Mouse (Mus musculus) MEL (cell line): ENCODE measurements at regions not wholly inside any gene's neighbourhood (a gene's known extent, or its start where the extent isn't known, plus 50 kb on each side); places are given as distances from the start of the nearest gene placed in this dataset.

ENCODE experiments used
- DNase-seq: peaks from one replicate; pipeline ENCODE4 v3.0.0; 2011; ENCODE audit warnings: low read depth, low spot score
- H3K27ac ChIP-seq: 2 replicates; pipeline ENCODE4 v1.5.1; 2012; ENCODE audit warnings: low read depth, mild to moderate bottlenecking, control low read depth, low read length, moderate library complexity; ENCODE audit not compliant: control insufficient read depth
- H3K27me3 ChIP-seq, 2 experiments: fragments of 150-350 bp in 1 of 2; sonication (generic) in 1 of 2; 2 replicates each; pipeline ENCODE4 v1.6.1; 2012; ENCODE audit warnings: low read length in 2 of 2, mild to moderate bottlenecking in 2 of 2, improper control_type of control experiment in 1 of 2, moderate library complexity in 1 of 2; ENCODE audit not compliant: insufficient read depth in 2 of 2, control insufficient read depth in 1 of 2
- H3K36me3 ChIP-seq, 2 experiments: 2 replicates each; pipeline ENCODE4 v1.6.1; 2012 to 2014; ENCODE audit warnings: low read length in 2 of 2, improper control_type of control experiment in 1 of 2, inconsistent platforms in 1 of 2, mild to moderate bottlenecking in 1 of 2; ENCODE audit not compliant: insufficient read depth in 2 of 2, control insufficient read depth in 1 of 2
- H3K4me1 ChIP-seq, 2 experiments: fragments of 150-350 bp in 1 of 2; sonication (generic) in 1 of 2; 2 replicates each; pipeline ENCODE4 v1.6.1; 2012; ENCODE audit warnings: low read length in 2 of 2, improper control_type of control experiment in 1 of 2, mild to moderate bottlenecking in 1 of 2; ENCODE audit not compliant: insufficient read depth in 2 of 2, control insufficient read depth in 1 of 2
- H3K4me3 ChIP-seq, 2 experiments: fragments of 150-350 bp in 1 of 2; sonication (generic) in 1 of 2; 2 replicates each; pipeline ENCODE4 v1.5.1; 2012; ENCODE audit warnings: low read depth in 2 of 2, low read length in 2 of 2, mild to moderate bottlenecking in 2 of 2, moderate library complexity in 2 of 2, control low read depth in 1 of 2, improper control_type of control experiment in 1 of 2; ENCODE audit not compliant: control insufficient read depth in 1 of 2, insufficient read depth in 1 of 2
- H3K79me2 ChIP-seq: 2 replicates; pipeline ENCODE4 v1.6.1; 2012; ENCODE audit warnings: mild to moderate bottlenecking, low read length, moderate library complexity; ENCODE audit not compliant: control insufficient read depth, poor library complexity, insufficient read depth
- H3K9ac ChIP-seq: 2 replicates; pipeline ENCODE4 v1.6.1; 2012; ENCODE audit warnings: low read depth, mild to moderate bottlenecking, control low read depth, low read length, moderate library complexity; ENCODE audit not compliant: control insufficient read depth, poor library complexity, severe bottlenecking
- H3K9me3 ChIP-seq: fragments of 150-350 bp; sonication (generic); replicated peaks from 2 replicates; pipeline ENCODE4 v1.6.1; 2012; ENCODE audit warnings: mild to moderate bottlenecking, low read length, improper control_type of control experiment, moderate library complexity; ENCODE audit not compliant: insufficient read depth
- BHLHE40 ChIP-seq: IDR thresholded peaks from 2 replicates; pipeline ENCODE4 v1.6.1; 2012; ENCODE audit warnings: low read depth, mild to moderate bottlenecking, inconsistent platforms, low read length, improper control_type of control experiment, borderline replicate concordance
- CHD1 ChIP-seq: IDR thresholded peaks from 2 replicates; pipeline ENCODE4 v1.6.1; 2012; ENCODE audit warnings: low read depth, mild to moderate bottlenecking, inconsistent platforms, low read length, improper control_type of control experiment
- CHD2 ChIP-seq: IDR thresholded peaks from 2 replicates; pipeline ENCODE4 v1.6.1; 2011; ENCODE audit warnings: low read length, improper control_type of control experiment
- CTCF ChIP-seq, 3 experiments: IDR thresholded peaks in 2 of 3; conservative IDR thresholded peaks in 1 of 3; 2 replicates each; pipeline ENCODE4 v1.5.1; 2011 to 2012; ENCODE audit warnings: low read length in 3 of 3, low read depth in 2 of 3, mild to moderate bottlenecking in 2 of 3, improper control_type of control experiment in 1 of 3, inconsistent platforms in 1 of 3, mixed read lengths in 1 of 3, moderate library complexity in 1 of 3; ENCODE audit not compliant: control insufficient read depth in 1 of 3, insufficient read depth in 1 of 3, poor library complexity in 1 of 3, severe bottlenecking in 1 of 3
- HCFC1 ChIP-seq: IDR thresholded peaks from 2 replicates; pipeline ENCODE4 v1.6.1; 2012; ENCODE audit warnings: low read depth, mild to moderate bottlenecking, inconsistent platforms, low read length, improper control_type of control experiment, moderate library complexity
- JUND ChIP-seq: IDR thresholded peaks from 2 replicates; pipeline ENCODE4 v1.6.1; 2011; ENCODE audit warnings: low read depth, mild to moderate bottlenecking, improper control_type of control experiment, low read length
- MAFK ChIP-seq: IDR thresholded peaks from 2 replicates; pipeline ENCODE4 v1.6.1; 2011; ENCODE audit warnings: low read depth, mild to moderate bottlenecking, low read length, improper control_type of control experiment, borderline replicate concordance
- MAX ChIP-seq: IDR thresholded peaks from 2 replicates; pipeline ENCODE4 v1.6.1; 2011; ENCODE audit warnings: low read length, improper control_type of control experiment
- MXI1 ChIP-seq: IDR thresholded peaks from 2 replicates; pipeline ENCODE4 v1.6.1; 2011; ENCODE audit warnings: mild to moderate bottlenecking, low read depth, low read length, improper control_type of control experiment
- MYC ChIP-seq: IDR thresholded peaks from 2 replicates; pipeline ENCODE4 v1.6.1; 2011; ENCODE audit warnings: low read depth, mild to moderate bottlenecking, low read length, improper control_type of control experiment, moderate library complexity
- POLR2A ChIP-seq, 2 experiments: IDR thresholded peaks; 2 replicates each; pipeline ENCODE4 v1.6.1; 2011 to 2012; ENCODE audit warnings: low read length in 2 of 2, mild to moderate bottlenecking in 2 of 2, control low read depth in 1 of 2, improper control_type of control experiment in 1 of 2, low read depth in 1 of 2, moderate library complexity in 1 of 2; ENCODE audit not compliant: control insufficient read depth in 1 of 2, insufficient read depth in 1 of 2, poor library complexity in 1 of 2
- POLR2AphosphoS2 ChIP-seq: IDR thresholded peaks from 2 replicates; pipeline ENCODE4 v1.6.1; 2011; ENCODE audit warnings: low read length, improper control_type of control experiment
- TAL1 ChIP-seq: IDR thresholded peaks from 2 replicates; pipeline ENCODE4 v1.6.1; 2012; ENCODE audit warnings: mild to moderate bottlenecking, inconsistent platforms, low read length, moderate library complexity, mixed read lengths
- TCF12 ChIP-seq: IDR thresholded peaks from 2 replicates; pipeline ENCODE4 v1.6.1; 2014; ENCODE audit warnings: low read depth, mild to moderate bottlenecking, inconsistent platforms, low read length, improper control_type of control experiment, moderate library complexity
- UBTF ChIP-seq: IDR thresholded peaks from 2 replicates; pipeline ENCODE4 v1.6.1; 2012; ENCODE audit warnings: low read depth, mild to moderate bottlenecking, inconsistent platforms, low read length, improper control_type of control experiment, moderate library complexity, borderline replicate concordance; ENCODE audit not compliant: insufficient read depth
- USF1 ChIP-seq: IDR thresholded peaks from 2 replicates; pipeline ENCODE4 v1.6.1; 2014; ENCODE audit warnings: low read depth, mild to moderate bottlenecking, inconsistent platforms, low read length, improper control_type of control experiment, moderate library complexity
- ZC3H11A ChIP-seq: IDR thresholded peaks from 2 replicates; pipeline ENCODE4 v1.6.1; 2012; ENCODE audit warnings: low read depth, mild to moderate bottlenecking, inconsistent platforms, low read length, improper control_type of control experiment
- ZNF384 ChIP-seq: IDR thresholded peaks from 2 replicates; pipeline ENCODE4 v1.6.1; 2012; ENCODE audit warnings: low read depth, mild to moderate bottlenecking, inconsistent platforms, low read length, improper control_type of control experiment

DNA sequence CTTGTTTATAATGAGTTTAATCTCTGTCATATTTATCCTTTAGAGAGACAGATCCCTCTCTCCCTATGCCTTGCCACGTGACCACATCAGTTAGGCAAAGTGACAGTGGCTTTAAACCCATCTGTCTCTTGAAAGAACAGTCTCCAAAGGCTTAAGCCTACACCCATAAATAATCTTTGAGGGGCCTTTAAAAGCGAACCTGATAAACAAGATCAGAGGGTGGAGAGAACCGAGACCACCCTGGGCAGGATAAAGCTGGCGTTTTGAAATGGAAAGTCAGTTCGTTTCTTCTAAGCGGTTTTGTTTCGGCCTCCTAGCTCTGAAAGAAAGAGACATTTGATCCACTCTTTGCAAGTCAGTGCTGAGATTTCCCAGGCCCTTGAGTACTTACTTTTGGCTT lies 149.5 kb downstream of the Ackr3 start:
- no peaks in the 10 kb centered on the region for H3K79me2 ChIP-seq
- TF ChIP-seq USF1 = no peak
- TF ChIP-seq POLR2AphosphoS2 = no peak
- no peak for TF ChIP-seq UBTF
- TF ChIP-seq, all 39 proteins: peak for 0
- H3K4me3 ChIP-seq = no peak overlapping the region

DNA sequence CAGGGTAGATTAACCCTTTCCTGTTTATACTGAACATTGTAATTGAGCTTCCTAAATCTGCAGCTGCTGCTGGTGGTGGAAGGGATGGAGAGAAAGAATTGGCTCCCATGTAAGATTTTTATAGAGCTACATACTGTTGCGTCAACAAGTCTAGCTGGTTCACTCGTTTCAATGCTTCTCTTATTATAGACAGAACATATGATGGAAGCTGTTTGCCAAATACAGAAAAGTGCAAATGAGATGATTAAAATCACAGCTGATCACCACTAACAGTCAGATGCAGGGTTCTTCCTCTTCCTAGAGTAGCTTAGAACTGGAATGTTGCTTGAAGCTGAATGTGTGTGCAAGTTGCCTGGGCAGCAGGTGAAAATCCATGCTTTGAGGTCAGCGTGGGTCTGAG lies 152.8 kb downstream of the Ackr3 start:
- Histone ChIP-seq H3K4me1 (no peaks in the 10 kb centered on the region), H3K9me3 (no peaks in the 10 kb centered on the region), H3K27ac (no peak overlapping the region), H3K36me3 (no peaks in the 10 kb centered on the region), H3K27me3 (no peaks in the 10 kb centered on the region)
- TF ChIP-seq POLR2A (IDR thresholded peaks at IDR 0.05; ENCODE audit: control insufficient read depth in 1 of 2, insufficient read depth in 1 of 2, low read depth in 1 of 2, low read length in 2 of 2, poor library complexity in 1 of 2) (no peak), ZC3H11A (no peak), TCF12 (no peak), ZNF384 (no peak), HCFC1 (no peak), UBTF (no peak), CHD2 (no peak), CTCF (IDR thresholded peaks at IDR 0.05 in 2 of 3, conservative IDR thresholded peaks at IDR 0.05 in 1 of 3; ENCODE audit: control insufficient read depth in 1 of 3, insufficient read depth in 1 of 3, low read depth in 2 of 3, low read length in 3 of 3, poor library complexity in 1 of 3, severe bottlenecking in 1 of 3) (no peak), CHD1 (no peak), MXI1 (no peak), TAL1 (no peak), BHLHE40 (no peak), MAFK (no peak), MYC (no peak), JUND (no peak), MAX (no peak)
- TF ChIP-seq, all 39 proteins: peak for 0
- Histone ChIP-seq H3K79me2 (no peaks in the 10 kb centered on the region), H3K4me3 (no peak overlapping the region), H3K9ac (no peak overlapping the region)
- no peak for DNase-seq

More for the DNA sequence above, 149.5 kb downstream of the Ackr3 start:
- Histone ChIP-seq H3K27me3 (no peaks in the 10 kb centered on the region), H3K36me3 (no peaks in the 10 kb centered on the region), H3K4me1 (no peaks in the 10 kb centered on the region), H3K27ac (no peak overlapping the region), H3K9me3 (no peaks in the 10 kb centered on the region), H3K9ac (no peak overlapping the region)
- no peak for DNase-seq

DNA sequence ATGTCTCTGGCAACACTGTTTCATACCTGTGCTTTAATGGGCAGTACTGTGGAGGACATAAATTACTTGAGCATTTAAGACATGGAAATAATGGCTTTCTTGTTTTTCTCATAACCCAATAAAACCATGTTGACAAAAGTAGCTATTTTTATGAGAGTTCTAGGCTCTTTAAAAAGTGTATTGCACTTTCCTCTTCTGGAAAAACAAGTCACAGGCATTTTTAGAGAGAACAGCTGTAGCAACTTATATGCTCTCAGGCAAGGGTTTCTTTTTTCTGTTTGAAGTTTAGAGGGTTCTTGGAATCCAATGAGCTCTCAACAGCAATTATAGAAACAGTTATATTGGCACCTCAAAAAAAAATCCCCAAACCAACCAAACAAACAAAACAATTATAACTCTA lies 153.6 kb downstream of the Ackr3 start:
- no peak for DNase-seq
- no peaks in the 10 kb centered on the region for H3K36me3 ChIP-seq
- TF ChIP-seq TCF12 = no peak
- no peak for TF ChIP-seq CHD2
- no peak overlapping the region for H3K9ac ChIP-seq
- H3K27me3 ChIP-seq = no peaks in the 10 kb centered on the region
- no peaks in the 10 kb centered on the region for H3K9me3 ChIP-seq
- no peak overlapping the region for H3K4me3 ChIP-seq
- no peaks in the 10 kb centered on the region for H3K4me1 ChIP-seq
- no peak overlapping the region for H3K27ac ChIP-seq
- H3K79me2 ChIP-seq = no peaks in the 10 kb centered on the region
